27 mouse cellular contexts compared by ENCODE assay signal in genomic region chr16:58405271-58405670, GRCm38 (mm10). TPM values are rescaled to one million over a fixed set of nuclear protein-coding genes. Genes with fewer than 3 reads are reported as not detected.
DNase-seq lines count a peak whose midpoint lies in the region; ATAC-seq and TF ChIP-seq lines count a peak whose summit lies in the region.
"Had no signal": no experiment of that assay in that cellular context is flagged by ENCODE, and none has a peak within 500 bp of the region (broad histone marks: within the 10 kb centered on the region; RNA-seq: fewer than 3 reads in every experiment).

No protein-coding gene starts in this region.

- no peaks in the 10 kb centered on the region for H3K36me3 ChIP-seq in heart, embryonic 10.5 days
- peaks cover 0 to 9% of the 10 kb centered on the region in 2 experiments; a peak in 2 of 4 replicates for H3K36me3 ChIP-seq in MEL (ENCODE audit: control insufficient read depth in 1 of 2, insufficient read depth in 2 of 2, low read length in 2 of 2)
- no peaks in the 10 kb centered on the region for H3K36me3 ChIP-seq in forebrain, embryonic 12.5 days (replicated peaks)
- no peaks in the 10 kb centered on the region for H3K36me3 ChIP-seq in hindbrain, embryonic 13.5 days
- H3K36me3 ChIP-seq: embryonic facial prominence, embryonic 10.5 days; embryonic facial prominence, embryonic 13.5 days; heart, embryonic 13.5 days; hindbrain, embryonic 15.5 days had no signal

- no peak for ATAC-seq in forebrain, embryonic 12.5 days (ENCODE audit: low FRiP score)
- no peak for ATAC-seq in hindbrain, embryonic 13.5 days (ENCODE audit: low FRiP score)
- ATAC-seq: activated CD4-positive, CD25-positive, alpha-beta regulatory T cell, adult 4 months; CD4-positive, CD25-positive, alpha-beta regulatory T cell, adult 4 months; forebrain, embryonic 13.5 days; forebrain, embryonic 16.5 days; intestine, postnatal 0 days had no signal

- no peak for TF ChIP-seq EP300 in MEL (IDR thresholded peaks at IDR 0.05; ENCODE audit: low read depth in 1 of 2, low read length in 2 of 2)

- H3K9ac ChIP-seq in MEL (ENCODE audit: control insufficient read depth, low read depth, low read length, poor library complexity, severe bottlenecking), result no peak overlapping the region
- no peak overlapping the region for H3K9ac ChIP-seq in forebrain, embryonic 12.5 days
- no peak overlapping the region for H3K9ac ChIP-seq in hindbrain, embryonic 13.5 days
- H3K9ac ChIP-seq: embryonic facial prominence, embryonic 13.5 days; forebrain, embryonic 13.5 days; heart, embryonic 13.5 days; hindbrain, embryonic 15.5 days had no signal

- no peak for TF ChIP-seq POLR2A in MEL (IDR thresholded peaks at IDR 0.05; ENCODE audit: control insufficient read depth in 1 of 2, insufficient read depth in 1 of 2, low read depth in 1 of 2, low read length in 2 of 2, poor library complexity in 1 of 2)

- H3K27me3 ChIP-seq in heart, embryonic 10.5 days (ENCODE audit: insufficient read depth, poor library complexity, severe bottlenecking), result no peaks in the 10 kb centered on the region
- peaks cover 3 to 4% of the 10 kb centered on the region in 2 experiments; a peak in 3 of 4 replicates for H3K27me3 ChIP-seq in MEL (ENCODE audit: control insufficient read depth in 1 of 2, insufficient read depth in 2 of 2, low read length in 2 of 2)
- no peaks in the 10 kb centered on the region for H3K27me3 ChIP-seq in forebrain, embryonic 12.5 days
- H3K27me3 ChIP-seq in hindbrain, embryonic 13.5 days, result no peaks in the 10 kb centered on the region
- H3K27me3 ChIP-seq: embryonic facial prominence, embryonic 13.5 days; forebrain, embryonic 13.5 days; heart, embryonic 13.5 days; hindbrain, embryonic 15.5 days had no signal

- no peak for TF ChIP-seq CTCF in MEL (IDR thresholded peaks at IDR 0.05 in 2 of 3, conservative IDR thresholded peaks at IDR 0.05 in 1 of 3; ENCODE audit: control insufficient read depth in 1 of 3, insufficient read depth in 1 of 3, low read depth in 2 of 3, low read length in 3 of 3, poor library complexity in 1 of 3, severe bottlenecking in 1 of 3)

- no peaks in the 10 kb centered on the region for H3K4me1 ChIP-seq in heart, embryonic 10.5 days
- H3K4me1 ChIP-seq in MEL (ENCODE audit: control insufficient read depth in 1 of 2, insufficient read depth in 2 of 2, low read length in 2 of 2), result peaks cover 0 to 9% of the 10 kb centered on the region in 2 experiments; a peak in 2 of 4 replicates
- H3K4me1 ChIP-seq in forebrain, embryonic 12.5 days, result peaks cover 9% of the 10 kb centered on the region
- peaks cover 12% of the 10 kb centered on the region for H3K4me1 ChIP-seq in hindbrain, embryonic 13.5 days (replicated peaks)

- no peak for TF ChIP-seq RAD21 in MEL (IDR thresholded peaks at IDR 0.05; ENCODE audit: low read depth, low read length)

- no peak overlapping the region for H3K4me3 ChIP-seq in heart, embryonic 10.5 days
- no peak overlapping the region for H3K4me3 ChIP-seq in MEL (ENCODE audit: control insufficient read depth in 1 of 2, insufficient read depth in 1 of 2, low read depth in 2 of 2, low read length in 2 of 2)
- H3K4me3 ChIP-seq in forebrain, embryonic 12.5 days (replicated peaks), result no peak overlapping the region
- H3K4me3 ChIP-seq in hindbrain, embryonic 13.5 days, result no peak overlapping the region
- H3K4me3 ChIP-seq: embryonic facial prominence, embryonic 10.5 days; embryonic facial prominence, embryonic 13.5 days; erythroblast, embryonic 14.5 days; forebrain, embryonic 13.5 days; heart, embryonic 13.5 days; hindbrain, embryonic 15.5 days had no signal

- H3K27ac ChIP-seq in heart, embryonic 10.5 days, result no peak overlapping the region
- no peak overlapping the region for H3K27ac ChIP-seq in MEL (ENCODE audit: control insufficient read depth, low read depth, low read length)
- H3K27ac ChIP-seq in forebrain, embryonic 12.5 days, result no peak overlapping the region
- no peak overlapping the region for H3K27ac ChIP-seq in hindbrain, embryonic 13.5 days
- H3K27ac ChIP-seq: embryonic facial prominence, embryonic 10.5 days; embryonic facial prominence, embryonic 13.5 days; forebrain, embryonic 13.5 days; heart, embryonic 13.5 days; hindbrain, embryonic 15.5 days had no signal

- peaks cover 5% of the 10 kb centered on the region for H3K79me2 ChIP-seq in MEL (ENCODE audit: control insufficient read depth, insufficient read depth, low read length, poor library complexity)

- H3K4me2 ChIP-seq in forebrain, embryonic 12.5 days, result no peak overlapping the region
- no peak overlapping the region for H3K4me2 ChIP-seq in hindbrain, embryonic 13.5 days
- H3K4me2 ChIP-seq: embryonic facial prominence, embryonic 13.5 days; forebrain, embryonic 13.5 days; heart, embryonic 13.5 days; hindbrain, embryonic 15.5 days had no signal

- 75% methylated on average over 4 of the region's 4 CpGs for WGBS in heart, embryonic 10.5 days
- 89% methylated on average over 4 of the region's 4 CpGs for WGBS in forebrain, embryonic 12.5 days
- 89% methylated on average over 4 of the region's 4 CpGs for WGBS in hindbrain, embryonic 13.5 days

- no peaks in the 10 kb centered on the region for H3K9me3 ChIP-seq in heart, embryonic 10.5 days
- no peaks in the 10 kb centered on the region for H3K9me3 ChIP-seq in MEL (replicated peaks; ENCODE audit: insufficient read depth, low read length)
- H3K9me3 ChIP-seq in forebrain, embryonic 12.5 days, result no peaks in the 10 kb centered on the region
- no peaks in the 10 kb centered on the region for H3K9me3 ChIP-seq in hindbrain, embryonic 13.5 days
- H3K9me3 ChIP-seq: embryonic facial prominence, embryonic 10.5 days; embryonic facial prominence, embryonic 13.5 days; forebrain, embryonic 13.5 days; heart, embryonic 13.5 days; hindbrain, embryonic 15.5 days had no signal

- peak; percentile 64 for DNase-seq in heart, embryonic 10.5 days (ENCODE audit: low spot score)
- DNase-seq in heart, adult 18-20 months, result no peak
- DNase-seq in 3T3-L1 (ENCODE audit: low read depth, low spot score) (peak; percentile 54), MEL (ENCODE audit: low read depth, low spot score) (peak; percentile 36), adipocyte (ENCODE audit: low spot score) (peak; percentile 52)
- DNase-seq: adrenal gland, postnatal 10 days; adrenal gland, postnatal 36 days; cerebellum, adult 18-20 months; cerebellum, adult 9-10 months; cerebellum, postnatal 36 days; embryo, embryonic 11 days; gastrocnemius, postnatal 10 days; gastrocnemius, postnatal 36 days; heart, postnatal 14 days; kidney, adult 2 months had no signal

TF ChIP-seq in MEL, 35 proteins besides CTCF, POLR2A, EP300 and RAD21:
- TF ChIP-seq E2F4 (IDR thresholded peaks at IDR 0.05; ENCODE audit: borderline replicate concordance, low read depth, low read length), result no peak
- TF ChIP-seq CHD2 (IDR thresholded peaks at IDR 0.05; ENCODE audit: low read length), result no peak
- no peak for TF ChIP-seq POLR2AphosphoS5 (IDR thresholded peaks at IDR 0.05; ENCODE audit: borderline replicate concordance, low read depth, low read length)
- TF ChIP-seq RCOR1 (IDR thresholded peaks at IDR 0.05; ENCODE audit: low read depth, low read length), result no peak
- TF ChIP-seq USF2 (IDR thresholded peaks at IDR 0.05; ENCODE audit: borderline replicate concordance in 1 of 2, insufficient read depth in 1 of 2, low read depth in 1 of 2, low read length in 2 of 2), result no peak
- no peak for TF ChIP-seq TBP (IDR thresholded peaks at IDR 0.05; ENCODE audit: low read depth, low read length)
- no peak for TF ChIP-seq MAZ (IDR thresholded peaks at IDR 0.05; ENCODE audit: low read depth, low read length)
- no peak for TF ChIP-seq MAFK (IDR thresholded peaks at IDR 0.05; ENCODE audit: borderline replicate concordance, low read depth, low read length)
- TF ChIP-seq MXI1 (IDR thresholded peaks at IDR 0.05; ENCODE audit: low read depth, low read length), result no peak
- no peak for TF ChIP-seq UBTF (IDR thresholded peaks at IDR 0.05; ENCODE audit: borderline replicate concordance, insufficient read depth, low read depth, low read length)
- no peak for TF ChIP-seq MEF2A (IDR thresholded peaks at IDR 0.05; ENCODE audit: extremely low read depth, insufficient replicate concordance, low read depth, low read length, poor library complexity, severe bottlenecking)
- TF ChIP-seq USF1 (IDR thresholded peaks at IDR 0.05; ENCODE audit: low read depth, low read length), result no peak
- no peak for TF ChIP-seq BHLHE40 (IDR thresholded peaks at IDR 0.05; ENCODE audit: borderline replicate concordance, low read depth, low read length)
- no peak for TF ChIP-seq CHD1 (IDR thresholded peaks at IDR 0.05; ENCODE audit: low read depth, low read length)
- TF ChIP-seq GABPA (IDR thresholded peaks at IDR 0.05; ENCODE audit: low read depth, low read length), result no peak
- no peak for TF ChIP-seq ELF1 (IDR thresholded peaks at IDR 0.05; ENCODE audit: low read depth, low read length)
- no peak for TF ChIP-seq ZNF384 (IDR thresholded peaks at IDR 0.05; ENCODE audit: low read depth, low read length)
- no peak for TF ChIP-seq ZC3H11A (IDR thresholded peaks at IDR 0.05; ENCODE audit: low read depth, low read length)
- no peak for TF ChIP-seq KAT2A (conservative IDR thresholded peaks at IDR 0.05; ENCODE audit: low read depth, low read length)

RNA-seq across cellular contexts. Expression of gene Dcbld2, which starts 3.0 kb away (rescaled TPM):
- polyA plus RNA-seq in heart, embryonic 10.5 days (2016; fragmentation: Nextera tagmentation; extraction: Ambion mirVana), result 12.2 and 13.2 TPM in 2 replicates
- total RNA-seq in heart, adult 18-20 months (2021), result 10 to 100 TPM; 11.1 to 14.8 TPM
- 3.0 and 3.5 TPM in 2 replicates for total RNA-seq in MEL (2012; rRNA removed)
- polyA plus RNA-seq in MEL (2012; ENCODE audit: insufficient read depth in 1 of 2, insufficient read length in 2 of 2, low read depth in 1 of 2, low replicate concordance in 2 of 2, missing spikeins in 1 of 2), result 1 to 10 TPM in 1 of 2 experiments, not detected in 1; 9.4 TPM
- 8.4 and 9.0 TPM in 2 replicates for polyA plus RNA-seq in forebrain, embryonic 12.5 days (2016; fragmentation: Nextera tagmentation; extraction: Ambion mirVana)
- 5.0 and 5.9 TPM in 2 replicates for polyA plus RNA-seq in hindbrain, embryonic 13.5 days (2015; fragmentation: Nextera tagmentation; extraction: Ambion mirVana)

Comparison
In these comparisons a context has a peak if more than half of its experiments do, and no peak if none do; other contexts are left out.
1. DNase-seq: peak in heart, embryonic 10.5 days (single experiment), 3T3-L1 (single experiment), MEL (single experiment) and adipocyte (single experiment); none in heart, adult 18-20 months (0 of 2).